Mouse (Mus musculus): ENCODE measurements at regions not wholly inside any gene's neighbourhood (a gene's known extent, or its start where the extent isn't known, plus 50 kb on each side); places are given as distances from the start of the nearest gene placed in this dataset.

GRCm38 (mm10) chr2:179000448-179001081 lies 441.7 kb upstream of the Cdh4 start:
- DNase-seq (ENCODE audit: low spot score), result no peak

DNA sequence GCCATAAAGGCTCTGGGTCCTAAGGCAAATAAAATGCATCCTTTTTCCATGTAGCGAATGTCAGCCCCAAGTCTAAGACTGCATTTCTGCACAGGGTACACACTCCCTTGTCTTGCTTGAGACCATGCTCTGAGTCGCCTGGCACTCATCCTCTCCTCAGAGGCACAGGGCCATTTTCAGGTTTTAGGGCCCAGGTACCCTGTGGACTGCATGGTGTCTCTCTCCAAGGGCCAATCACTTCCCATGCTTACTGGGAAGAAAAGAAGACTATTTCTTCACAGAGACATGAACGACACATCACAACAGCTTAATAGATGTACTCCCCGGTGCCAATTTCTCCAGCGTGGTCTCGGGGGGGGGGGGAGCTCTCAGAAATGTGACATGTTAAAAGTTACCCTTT lies 434.5 kb upstream of the Cdh4 start:
- DNase-seq (ENCODE audit: low spot score), result no peak

- DNase-seq (ENCODE audit: low spot score), result no peak
Observed at GRCm38 (mm10) chr2:179013891-179014593, 428.2 kb upstream of the Cdh4 start.

DNA sequence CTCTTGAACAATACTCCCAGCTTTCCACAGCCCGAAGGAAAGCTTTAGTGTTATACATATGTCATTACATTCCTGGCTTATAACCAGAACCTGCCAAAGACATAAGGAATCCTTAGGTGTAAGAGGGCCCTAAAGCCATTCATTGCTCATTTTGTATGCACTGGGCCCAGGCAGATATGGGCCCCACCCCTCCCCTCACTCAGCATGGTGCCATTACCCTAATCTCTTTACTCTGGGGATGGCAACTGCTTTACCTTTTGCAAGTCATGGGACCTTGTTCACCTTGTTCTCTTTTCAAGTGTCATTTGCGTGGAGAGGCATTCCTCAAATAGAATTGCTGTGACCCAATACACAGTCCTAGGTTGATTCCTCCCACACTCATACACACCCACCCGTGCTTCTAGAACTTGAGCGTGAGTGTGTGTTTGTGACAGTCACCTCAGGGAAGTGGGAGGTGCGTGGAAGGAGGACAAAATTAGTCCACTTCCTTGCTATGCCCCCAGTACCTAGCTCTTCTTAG lies 419.5 kb upstream of the Cdh4 start:
- no peak for DNase-seq (ENCODE audit: low spot score)

DNA sequence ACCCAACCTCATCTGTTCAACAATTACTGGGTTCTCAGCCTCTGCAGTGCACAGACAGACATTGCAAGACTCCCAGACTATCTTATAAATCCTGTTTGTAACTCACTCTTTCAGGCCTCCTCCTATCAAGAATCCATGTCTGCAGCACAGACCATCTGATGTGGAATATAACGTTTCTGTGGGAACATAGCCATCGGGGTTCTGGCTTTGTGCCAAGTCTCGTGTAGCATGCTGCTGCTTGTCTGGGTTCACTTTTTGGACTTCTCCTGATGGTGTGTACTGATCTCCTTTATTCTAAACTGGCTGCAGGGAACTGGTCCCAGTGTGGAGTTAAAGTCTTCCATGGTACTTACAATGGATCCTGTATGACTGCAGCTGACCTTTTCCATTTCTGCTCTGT lies 418.0 kb upstream of the Cdh4 start:
- no peak for DNase-seq (ENCODE audit: low spot score)

DNA sequence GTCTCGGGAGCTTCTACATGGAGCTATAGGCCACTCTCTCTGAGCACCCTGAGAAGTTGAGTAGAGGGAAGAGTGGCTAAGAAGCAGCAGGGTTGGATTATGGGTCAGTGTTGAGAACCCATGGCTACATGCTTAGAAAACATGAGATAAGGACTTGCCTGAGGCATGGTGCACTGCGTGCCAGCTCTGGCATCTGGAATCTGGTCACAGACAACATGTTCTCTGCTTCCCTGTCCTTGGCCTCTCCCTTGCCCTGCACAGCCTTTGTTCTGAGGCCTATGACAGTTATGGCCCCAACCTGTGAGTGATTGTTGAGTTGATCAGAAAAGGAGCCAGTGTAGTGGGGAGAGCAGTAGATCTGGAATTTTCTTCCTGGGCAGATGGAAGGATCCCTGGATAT lies 409.1 kb upstream of the Cdh4 start:
- DNase-seq (ENCODE audit: low spot score), result no peak

- no peak for DNase-seq (ENCODE audit: low spot score)
Observed at GRCm38 (mm10) chr2:179035446-179035845, 406.8 kb upstream of the Cdh4 start.

DNA sequence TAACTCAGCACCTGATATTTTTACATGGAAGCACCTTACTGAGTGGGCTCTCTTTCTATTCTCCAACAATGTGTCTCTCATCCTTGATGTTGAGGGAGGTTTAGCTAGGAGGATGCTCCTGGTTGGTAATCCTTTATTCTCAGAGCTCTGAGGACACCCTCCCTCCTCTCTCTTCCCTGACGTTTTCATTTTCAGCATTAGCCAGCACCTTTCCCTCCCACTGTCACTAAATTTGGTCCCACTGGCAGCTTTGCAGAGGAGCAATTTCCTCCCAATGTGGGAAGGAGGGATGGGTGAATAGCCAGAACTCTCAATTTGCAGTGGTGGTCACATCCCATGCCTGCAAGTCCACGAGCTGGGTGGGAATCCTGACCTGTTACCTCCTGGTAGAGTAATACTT lies 402.5 kb upstream of the Cdh4 start:
- no peak for DNase-seq (ENCODE audit: low spot score)

GRCm38 (mm10) chr2:179043671-179044070 lies 398.6 kb upstream of the Cdh4 start:
- no peak for DNase-seq (ENCODE audit: low spot score)

DNA sequence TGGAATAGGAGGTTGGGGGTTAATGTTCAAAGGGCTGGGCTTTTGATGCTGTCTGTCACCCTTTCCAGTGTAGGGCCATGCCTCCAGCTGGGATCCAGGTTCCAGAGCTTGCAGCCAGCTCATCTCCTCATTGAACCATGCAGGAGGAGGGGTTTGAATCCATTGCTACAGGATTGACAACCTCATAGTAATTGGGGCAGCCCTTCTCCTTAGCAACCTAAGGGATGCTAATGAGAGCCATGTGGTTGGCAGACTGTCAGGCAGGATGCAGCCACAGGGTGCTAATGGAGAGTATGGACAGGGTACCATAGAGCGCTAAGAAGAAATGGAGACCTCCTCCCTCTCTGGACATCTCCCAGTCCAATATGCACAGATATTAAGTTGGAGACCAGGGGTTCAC lies 396.9 kb upstream of the Cdh4 start:
- no peak for DNase-seq (ENCODE audit: low spot score)

GRCm38 (mm10) chr2:179054441-179054840 lies 387.8 kb upstream of the Cdh4 start:
- no peak for DNase-seq (ENCODE audit: low spot score)

DNA sequence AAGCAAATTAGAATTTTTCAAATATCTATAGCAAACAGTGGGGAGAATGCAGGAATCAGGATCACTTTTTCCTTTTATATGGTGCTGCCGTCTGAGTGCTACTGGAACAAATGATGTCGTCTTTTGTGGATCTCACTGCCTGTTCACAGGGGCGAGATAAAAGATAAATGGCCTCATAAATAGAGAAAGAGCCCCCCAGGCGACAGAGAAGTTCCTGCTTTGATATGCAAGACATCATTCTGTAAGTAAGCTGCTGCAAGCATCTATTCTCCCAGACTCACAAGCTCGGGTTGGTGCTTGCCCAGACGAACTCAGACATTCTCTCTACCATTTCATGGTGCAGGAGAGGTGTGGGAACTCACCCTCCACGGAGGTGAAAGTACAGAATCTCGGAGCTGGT lies 377.6 kb upstream of the Cdh4 start:
- DNase-seq (ENCODE audit: low spot score), result no peak

GRCm38 (mm10) chr2:179069520-179069919 lies 372.7 kb upstream of the Cdh4 start:
- no peak for DNase-seq (ENCODE audit: low spot score)

GRCm38 (mm10) chr2:179070346-179070745 lies 371.9 kb upstream of the Cdh4 start:
- DNase-seq (ENCODE audit: low spot score), result no peak

GRCm38 (mm10) chr2:179080462-179081274 lies 361.6 kb upstream of the Cdh4 start:
- no peak for DNase-seq (ENCODE audit: low spot score)

DNA sequence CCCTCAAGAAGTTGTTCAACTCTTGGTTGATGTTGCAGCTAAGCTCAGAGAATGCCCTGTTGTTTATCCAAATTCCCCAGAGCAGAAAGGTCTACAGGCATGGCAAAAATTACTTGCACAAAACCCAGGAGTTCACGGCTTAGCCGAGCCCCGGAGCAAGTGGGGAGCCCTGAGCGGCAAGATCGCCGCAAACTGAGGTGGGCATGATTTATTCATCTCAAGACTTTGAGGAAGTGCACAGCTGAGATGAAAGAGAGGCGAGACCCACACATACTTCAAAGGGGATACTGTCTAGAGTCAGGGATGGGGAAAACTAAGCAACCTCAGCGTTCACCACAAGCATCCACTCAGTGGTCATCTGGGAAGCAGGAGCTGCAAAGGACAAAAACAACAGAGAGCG lies 355.3 kb upstream of the Cdh4 start:
- DNase-seq (ENCODE audit: low spot score), result no peak

DNA sequence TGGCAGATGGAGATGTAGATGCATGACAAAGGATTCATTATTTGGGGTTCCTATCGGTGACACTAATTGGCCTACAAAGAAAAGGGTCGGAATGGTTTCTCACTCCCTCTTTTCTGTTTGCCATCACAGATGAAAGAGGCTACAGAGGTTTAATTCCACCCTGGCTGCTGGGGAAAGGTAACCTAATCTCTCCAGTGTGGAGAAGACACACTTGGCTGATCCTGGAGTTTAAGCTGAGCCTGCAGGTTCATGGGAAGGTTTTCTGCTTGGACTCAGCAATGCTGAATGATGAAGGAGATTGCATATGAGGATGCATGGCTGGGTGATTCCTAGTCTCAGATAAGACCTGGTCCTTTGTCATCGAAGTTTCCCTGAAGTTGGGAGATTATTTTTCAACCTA lies 350.8 kb upstream of the Cdh4 start:
- DNase-seq (ENCODE audit: low spot score), result no peak

- DNase-seq (ENCODE audit: low spot score), result no peak
Observed at GRCm38 (mm10) chr2:179093996-179094395, 348.2 kb upstream of the Cdh4 start.

DNA sequence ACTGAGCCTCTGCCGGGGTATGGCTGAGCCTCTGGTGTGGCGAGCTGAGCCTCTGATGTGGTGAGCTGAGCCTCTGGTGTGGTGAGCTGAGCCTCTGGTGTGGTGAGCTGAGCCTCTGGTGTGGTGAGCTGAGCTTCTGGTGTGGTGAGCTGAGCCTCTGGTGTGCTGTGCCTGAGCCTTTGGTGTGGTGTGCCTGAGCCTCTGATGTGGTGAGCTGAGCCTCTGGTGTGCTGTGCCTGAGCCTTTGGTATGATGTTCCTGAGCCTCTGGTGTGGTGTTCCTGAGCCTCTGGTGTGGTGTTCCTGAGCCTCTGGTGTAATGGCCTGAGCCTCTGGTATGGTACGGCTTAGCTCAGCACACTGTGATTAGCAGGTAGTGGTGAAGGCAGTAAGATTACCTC lies 346.2 kb upstream of the Cdh4 start:
- DNase-seq (ENCODE audit: low spot score), result no peak

DNA sequence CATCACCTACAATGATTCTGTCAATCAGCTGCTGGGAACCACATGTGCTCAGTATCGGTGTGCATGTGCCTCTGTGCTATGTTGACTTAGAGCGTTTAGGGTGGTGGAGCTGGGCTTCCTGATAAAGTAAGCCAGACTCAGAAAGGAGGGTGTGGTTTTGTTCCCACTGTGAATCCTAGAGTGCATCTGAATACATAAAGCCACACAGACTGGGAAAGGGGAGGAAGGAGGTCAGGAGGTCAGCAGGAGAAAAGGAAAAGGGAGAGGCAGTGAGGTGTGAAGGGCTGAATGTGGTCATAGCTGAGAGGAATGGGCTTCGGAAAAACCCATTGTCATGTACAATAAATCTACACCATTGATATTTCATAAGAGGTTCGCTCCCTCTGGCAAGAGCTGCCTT lies 345.4 kb upstream of the Cdh4 start:
- DNase-seq (ENCODE audit: low spot score), result no peak

DNA sequence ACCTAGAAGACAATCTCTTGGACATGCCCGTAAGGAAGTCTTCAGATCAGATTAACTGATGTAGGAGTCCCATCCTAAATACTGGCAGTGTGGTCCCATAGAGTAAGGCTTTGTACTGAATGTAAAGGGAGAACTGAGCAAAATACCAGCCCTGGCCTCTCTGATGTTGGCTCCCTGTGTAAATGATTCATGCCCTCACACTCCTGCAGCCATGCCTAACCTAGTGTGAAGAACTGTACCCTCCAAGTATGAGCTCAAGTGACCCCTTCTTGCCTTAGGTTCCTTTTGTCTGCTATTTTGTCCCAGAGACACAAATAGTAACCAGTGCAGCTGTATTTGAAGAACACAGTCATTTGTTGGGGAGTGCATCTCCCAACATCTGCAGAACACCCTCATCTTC lies 342.4 kb upstream of the Cdh4 start:
- no peak for DNase-seq (ENCODE audit: low spot score)

DNA sequence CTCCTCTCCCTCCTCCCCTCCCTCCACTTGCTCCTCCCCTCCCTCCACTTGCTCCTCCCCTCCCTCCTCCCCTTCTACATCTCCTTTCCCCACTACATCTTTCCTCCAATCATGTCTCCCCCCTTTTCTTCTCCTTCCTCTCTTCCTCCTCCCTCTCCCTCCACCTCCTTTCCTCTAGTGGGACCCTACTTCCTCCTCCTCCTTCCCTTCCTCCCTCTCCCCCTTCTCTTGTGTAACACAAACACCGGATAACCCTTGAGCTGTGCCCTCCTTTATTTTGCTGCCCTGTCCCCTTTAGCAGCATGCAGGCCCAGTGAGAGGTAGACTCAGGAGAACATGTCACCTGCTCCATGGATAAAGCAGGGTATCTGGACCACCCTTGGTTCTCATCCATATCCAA lies 339.1 kb upstream of the Cdh4 start:
- DNase-seq (ENCODE audit: low spot score), result no peak

- DNase-seq (ENCODE audit: low spot score), result no peak
Observed at GRCm38 (mm10) chr2:179112951-179113350, 329.3 kb upstream of the Cdh4 start.

All from testis, postnatal 14 days (tissue).